Mouse (Mus musculus) spleen, postnatal 4 days (tissue): Measurements from ENCODE around the gene Ncbp1.

Experiments
- DNase-seq, 2 experiments: peaks; one replicate each; pipeline ENCODE4 v3.0.0; 2022; ENCODE audit warnings: low spot score in 2 of 2

The Ncbp1 gene

GRCm38 (mm10) chr4:46138287-46139222 is at the start of gene Ncbp1, which contains the start of gene Tstd2:
Ncbp1 (plus strand) TSS chr4:46138613.
Tstd2 (minus strand) TSS chr4:46138694.
- DNase-seq: peak; percentile 89 to 96

GRCm38 (mm10) chr4:46089524-46090125 is 48.8 kb upstream of the Ncbp1 start:
- no peak for DNase-seq

- DNase-seq: no peak
Measured at GRCm38 (mm10) chr4:46092429-46093076, 45.9 kb upstream of the Ncbp1 start.

- DNase-seq: no peak
Measured at GRCm38 (mm10) chr4:46094916-46095825, 43.2 kb upstream of the Ncbp1 start.

GRCm38 (mm10) chr4:46095826-46096159 is 42.6 kb upstream of the Ncbp1 start:
- DNase-seq: no peak

- no peak for DNase-seq
Measured at GRCm38 (mm10) chr4:46096546-46096945, 41.9 kb upstream of the Ncbp1 start.

GRCm38 (mm10) chr4:46097591-46097990 is 40.8 kb upstream of the Ncbp1 start:
- DNase-seq: no peak

- DNase-seq: no peak
Measured at GRCm38 (mm10) chr4:46099132-46099531, 39.3 kb upstream of the Ncbp1 start.

GRCm38 (mm10) chr4:46100539-46100938 is 37.9 kb upstream of the Ncbp1 start:
- no peak for DNase-seq

- DNase-seq: no peak
Measured at GRCm38 (mm10) chr4:46101211-46101711, 37.2 kb upstream of the Ncbp1 start.

- DNase-seq: no peak
Measured at GRCm38 (mm10) chr4:46102078-46102769, 36.2 kb upstream of the Ncbp1 start.

GRCm38 (mm10) chr4:46110084-46110483 is 28.3 kb upstream of the Ncbp1 start:
- DNase-seq: no peak

- DNase-seq: no peak
Measured at GRCm38 (mm10) chr4:46111361-46111760, 27.1 kb upstream of the Ncbp1 start.

GRCm38 (mm10) chr4:46115308-46115707 is 23.1 kb upstream of the Ncbp1 start:
- DNase-seq: no peak

GRCm38 (mm10) chr4:46116544-46117175 is 21.8 kb upstream of the Ncbp1 start:
- DNase-seq: no peak

GRCm38 (mm10) chr4:46117536-46117935 is 20.9 kb upstream of the Ncbp1 start:
- DNase-seq: no peak

- no peak for DNase-seq
Measured at GRCm38 (mm10) chr4:46119514-46120094, 18.8 kb upstream of the Ncbp1 start.

GRCm38 (mm10) chr4:46120767-46121166 is 17.6 kb upstream of the Ncbp1 start:
- no peak for DNase-seq

- no peak for DNase-seq
Measured at GRCm38 (mm10) chr4:46123358-46123757, 15.1 kb upstream of the Ncbp1 start.

GRCm38 (mm10) chr4:46126541-46126940 is 11.9 kb upstream of the Ncbp1 start:
- DNase-seq: peak; percentile 68 to 85
